Mouse (Mus musculus) forebrain, embryonic 10.5 days (tissue): ENCODE data around the gene Olfr1412. TPM values are rescaled to one million over a fixed set of nuclear protein-coding genes. Genes with fewer than 3 reads are reported as not detected.

Experiments used
- polyA plus RNA-seq: library from polyadenylated mRNA; unstranded; fragments of >200 nt; fragmentation: Nextera tagmentation; extraction: Ambion mirVana; gene quantifications from 2 replicates; pipeline ENCODE4 v1.2.1, GENCODE M21; 2016

Gene Olfr1412
- polyA plus RNA-seq, 1 experiment from 2014 or later, result not detected

Other genes with a start within 250 kb of the Olfr1412 start
- gene Ndufa10, start 111.9 kb upstream of the Olfr1412 start, polyA plus RNA-seq, result 301 and 314 TPM in 2 replicates
- gene Olfr1416, start 100.7 kb upstream of the Olfr1412 start, polyA plus RNA-seq, result not detected in 2 replicates
- gene Olfr1415, start 89.7 kb upstream of the Olfr1412 start, polyA plus RNA-seq, result not detected in 2 replicates
- gene Olfr1414, start 67.1 kb upstream of the Olfr1412 start, polyA plus RNA-seq, result not detected in 2 replicates
- gene Olfr1413, start 14.5 kb upstream of the Olfr1412 start, polyA plus RNA-seq, result not detected in 2 replicates
- gene Olfr1411, start 8.6 kb downstream of the Olfr1412 start, polyA plus RNA-seq, result not detected in 2 replicates
- not detected in 2 replicates for gene Olfr1410, start 20.0 kb downstream of the Olfr1412 start, polyA plus RNA-seq
- gene Olfr12, start 32.0 kb downstream of the Olfr1412 start, polyA plus RNA-seq, result not detected in 2 replicates
- 324 and 343 TPM in 2 replicates for gene Cops9, start 56.2 kb downstream of the Olfr1412 start, polyA plus RNA-seq
- gene Otos, start 63.1 kb downstream of the Olfr1412 start, polyA plus RNA-seq, result 0.25 TPM in 1 of 2 replicates, not detected in the other
- gene Gpc1, start 245.9 kb downstream of the Olfr1412 start, polyA plus RNA-seq, result 95.2 and 99.2 TPM in 2 replicates